Mouse (Mus musculus): ENCODE measurements at regions not wholly inside any gene's neighbourhood (a gene's known extent, or its start where the extent isn't known, plus 50 kb on each side); places are given as distances from the start of the nearest gene placed in this dataset.

DNA sequence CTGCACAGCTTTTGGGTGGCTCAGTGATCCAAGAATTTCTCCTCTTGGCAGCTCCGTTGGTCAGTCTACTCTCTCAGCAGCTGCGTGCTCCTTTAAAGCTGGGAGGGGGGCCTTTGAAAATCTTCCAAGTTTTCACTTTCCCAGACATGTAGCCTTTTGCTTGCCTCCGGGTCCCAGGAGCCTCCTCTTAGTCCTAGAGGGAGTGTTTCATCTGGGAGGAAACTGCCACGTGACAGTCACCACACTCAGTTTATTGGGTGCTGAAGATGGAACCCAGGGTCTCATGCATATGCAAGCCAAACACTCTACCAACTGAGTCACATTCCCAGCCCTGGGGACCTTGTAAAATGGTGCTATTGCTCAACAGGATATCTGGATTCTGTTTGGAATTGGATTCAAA, 92.5 kb upstream of the Rybp start:
- 45% methylated on average over 4 of the region's 4 CpGs for WGBS
- TF ChIP-seq CTCF (IDR thresholded peaks at IDR 0.05; ENCODE audit: low read depth) = no peak
- Histone ChIP-seq H3K4me2 (replicated peaks; ENCODE audit: low read depth) (no peak overlapping the region), H3K9ac (ENCODE audit: low read depth, low read length) (no peak overlapping the region), H3K4me1 (replicated peaks; ENCODE audit: control insufficient read depth, insufficient read depth, low read length) (0 out of 2 replicates have a peak, but pooled peaks cover 2% of the 10 kb centered on the region), H3K27ac (ENCODE audit: low read depth, low read length) (no peak overlapping the region), H3K4me3 (ENCODE audit: low read depth, low read length) (no peak overlapping the region), H3K9me3 (ENCODE audit: control insufficient read depth) (no peaks in the 10 kb centered on the region), H3K36me3 (ENCODE audit: control insufficient read depth, insufficient read depth) (no peaks in the 10 kb centered on the region), H3K27me3 (replicated peaks; ENCODE audit: control insufficient read depth, insufficient read depth, low read length) (no peaks in the 10 kb centered on the region)
- no peak for ATAC-seq

DNA sequence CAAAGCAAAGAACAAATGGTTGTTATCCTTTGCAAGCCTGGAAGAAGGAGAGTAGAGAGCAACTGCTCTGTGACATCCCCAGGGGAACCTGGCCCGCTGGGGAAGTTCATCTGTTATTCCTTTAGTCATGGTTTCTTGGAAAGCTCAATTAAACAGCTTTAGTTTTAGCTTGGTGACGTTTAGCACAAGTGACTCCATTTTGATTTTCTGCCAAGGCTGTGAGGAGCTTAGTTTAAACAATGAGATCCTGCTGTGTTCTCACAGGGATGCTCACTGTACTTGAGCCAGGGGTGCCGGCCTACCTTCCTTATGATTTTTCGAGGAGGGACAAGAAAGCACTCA, 91.2 kb upstream of the Rybp start:
- ATAC-seq = no peak
- Histone ChIP-seq H3K36me3 (ENCODE audit: control insufficient read depth, insufficient read depth) (no peaks in the 10 kb centered on the region), H3K9ac (ENCODE audit: low read depth, low read length) (no peak overlapping the region), H3K27me3 (replicated peaks; ENCODE audit: control insufficient read depth, insufficient read depth, low read length) (no peaks in the 10 kb centered on the region), H3K4me3 (ENCODE audit: low read depth, low read length) (no peak overlapping the region), H3K9me3 (ENCODE audit: control insufficient read depth) (no peaks in the 10 kb centered on the region), H3K4me2 (replicated peaks; ENCODE audit: low read depth) (no peak overlapping the region), H3K27ac (ENCODE audit: low read depth, low read length) (no peak overlapping the region), H3K4me1 (replicated peaks; ENCODE audit: control insufficient read depth, insufficient read depth, low read length) (0 out of 2 replicates have a peak, but pooled peaks cover 2% of the 10 kb centered on the region)
- WGBS = 54% methylated on average over 4 of the region's 4 CpGs
- TF ChIP-seq CTCF (IDR thresholded peaks at IDR 0.05; ENCODE audit: low read depth) = no peak

DNA sequence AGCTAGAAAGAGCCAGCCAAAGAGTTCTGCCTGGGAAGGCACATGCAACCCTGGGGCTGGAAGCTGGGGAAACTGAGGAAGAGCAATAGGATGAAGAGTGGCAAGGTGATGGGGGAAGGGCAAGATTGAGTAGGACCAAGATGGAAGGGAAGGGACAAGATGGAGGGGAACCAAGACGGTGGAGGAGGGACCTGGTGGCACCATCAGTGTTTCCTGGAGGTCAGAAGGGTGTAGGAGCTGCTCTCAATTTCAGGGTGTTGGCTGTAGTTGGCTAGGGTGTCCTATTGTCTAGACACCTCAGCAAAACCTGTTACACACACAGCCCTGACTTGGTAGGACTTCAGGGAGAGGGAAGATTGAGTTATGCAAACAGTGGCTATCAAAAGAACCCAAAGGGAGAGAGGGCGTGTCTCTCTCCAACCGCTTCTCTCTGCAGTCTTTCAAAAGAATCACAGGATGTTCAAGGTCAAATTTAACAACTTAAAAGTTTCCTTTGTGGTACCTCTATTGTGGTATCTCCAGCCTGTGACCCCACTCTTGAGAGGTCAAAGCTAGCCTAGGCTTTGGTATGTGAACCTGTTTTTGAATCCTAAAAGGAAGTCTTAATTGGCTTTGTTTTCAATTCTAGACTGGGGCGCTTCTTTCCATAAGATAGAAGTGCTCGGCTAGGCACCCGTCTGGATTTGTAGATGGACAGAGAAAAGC, 90.7 kb upstream of the Rybp start:
- Histone ChIP-seq H3K9ac (ENCODE audit: low read depth, low read length) (no peak overlapping the region), H3K4me2 (replicated peaks; ENCODE audit: low read depth) (no peak overlapping the region), H3K36me3 (ENCODE audit: control insufficient read depth, insufficient read depth) (no peaks in the 10 kb centered on the region), H3K9me3 (ENCODE audit: control insufficient read depth) (no peaks in the 10 kb centered on the region), H3K4me1 (replicated peaks; ENCODE audit: control insufficient read depth, insufficient read depth, low read length) (0 out of 2 replicates have a peak, but pooled peaks cover 2% of the 10 kb centered on the region), H3K4me3 (ENCODE audit: low read depth, low read length) (no peak overlapping the region), H3K27ac (ENCODE audit: low read depth, low read length) (no peak overlapping the region), H3K27me3 (replicated peaks; ENCODE audit: control insufficient read depth, insufficient read depth, low read length) (no peaks in the 10 kb centered on the region)
- WGBS = 42% methylated on average over 6 of the region's 6 CpGs
- ATAC-seq = no peak
- no peak for TF ChIP-seq CTCF (IDR thresholded peaks at IDR 0.05; ENCODE audit: low read depth)

DNA sequence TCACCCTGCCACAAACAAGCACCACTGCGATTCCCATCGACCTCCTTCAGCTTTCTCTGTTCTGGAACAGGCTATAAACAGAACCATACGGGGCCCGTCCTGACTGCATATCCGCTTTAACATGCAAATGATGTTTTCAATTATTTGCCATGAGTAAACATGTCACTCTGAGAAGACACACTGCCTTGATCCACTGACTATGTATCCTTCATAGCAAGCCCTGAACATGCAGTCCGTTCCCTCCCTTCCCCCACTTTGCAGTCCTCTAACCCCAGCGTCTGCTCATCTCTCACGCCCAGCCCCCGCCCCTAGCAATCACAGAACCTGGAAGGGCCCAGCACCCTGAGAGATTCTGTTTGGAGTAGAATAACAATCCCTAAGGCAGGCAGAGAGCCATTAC, 89.4 kb upstream of the Rybp start:
- 0 out of 2 replicates have a peak, but pooled peaks cover 2% of the 10 kb centered on the region for H3K4me1 ChIP-seq (replicated peaks; ENCODE audit: control insufficient read depth, insufficient read depth, low read length)
- H3K9me3 ChIP-seq (ENCODE audit: control insufficient read depth) = no peaks in the 10 kb centered on the region
- no peak overlapping the region for H3K4me2 ChIP-seq (replicated peaks; ENCODE audit: low read depth)
- TF ChIP-seq CTCF (IDR thresholded peaks at IDR 0.05; ENCODE audit: low read depth) = no peak
- no peak overlapping the region for H3K9ac ChIP-seq (ENCODE audit: low read depth, low read length)
- H3K27ac ChIP-seq (ENCODE audit: low read depth, low read length) = no peak overlapping the region
- no peaks in the 10 kb centered on the region for H3K27me3 ChIP-seq (replicated peaks; ENCODE audit: control insufficient read depth, insufficient read depth, low read length)
- ATAC-seq = no peak
- H3K4me3 ChIP-seq (ENCODE audit: low read depth, low read length) = no peak overlapping the region
- no peaks in the 10 kb centered on the region for H3K36me3 ChIP-seq (ENCODE audit: control insufficient read depth, insufficient read depth)
- WGBS = 29% methylated on average over 9 of the region's 9 CpGs

DNA sequence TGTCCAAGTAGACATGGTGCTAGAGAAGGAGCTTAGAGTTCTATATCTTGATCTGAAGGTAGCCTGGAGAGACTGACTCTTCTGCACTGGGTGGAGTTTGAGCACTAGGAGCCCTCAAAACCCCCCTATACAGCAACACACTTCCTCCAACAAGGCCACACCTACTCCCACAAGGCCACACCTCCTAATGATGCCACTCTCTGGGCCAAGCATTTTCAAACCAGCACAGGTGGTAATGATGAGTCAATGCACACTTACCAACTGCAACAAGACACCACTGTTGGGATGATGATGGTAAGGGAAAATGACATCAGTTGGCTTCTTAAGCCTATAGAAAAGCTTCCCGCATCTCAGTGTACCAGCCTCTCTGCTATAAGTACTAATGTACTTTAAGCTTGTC, 83.5 kb upstream of the Rybp start:
- no peak for TF ChIP-seq CTCF (IDR thresholded peaks at IDR 0.05; ENCODE audit: low read depth)
- 81% methylated on average over 1 of the region's 1 CpGs for WGBS

DNA sequence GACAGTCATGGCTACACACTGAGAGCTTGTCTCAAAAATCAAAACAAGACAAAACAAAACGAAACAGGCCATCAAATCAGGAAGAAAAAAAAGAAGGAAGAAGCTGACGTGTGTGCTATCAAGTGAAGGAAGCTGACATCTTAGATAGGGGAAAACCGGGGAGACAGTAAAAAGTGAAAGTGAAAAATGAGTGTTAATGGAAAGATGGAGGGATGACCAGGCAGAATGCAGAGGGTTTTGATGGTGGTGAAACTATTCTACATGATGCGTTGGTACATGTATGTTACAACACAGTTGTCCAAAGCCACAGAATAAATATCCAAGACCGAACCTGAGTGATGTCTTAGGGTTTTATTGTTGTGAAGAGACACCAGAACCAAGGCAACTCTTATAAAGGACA, 83.1 kb upstream of the Rybp start:
- Histone ChIP-seq H3K4me1 (replicated peaks; ENCODE audit: control insufficient read depth, insufficient read depth, low read length) (no peaks in the 10 kb centered on the region), H3K4me3 (ENCODE audit: low read depth, low read length) (no peak overlapping the region), H3K27ac (ENCODE audit: low read depth, low read length) (no peak overlapping the region), H3K36me3 (ENCODE audit: control insufficient read depth, insufficient read depth) (no peaks in the 10 kb centered on the region), H3K27me3 (replicated peaks; ENCODE audit: control insufficient read depth, insufficient read depth, low read length) (no peaks in the 10 kb centered on the region), H3K4me2 (replicated peaks; ENCODE audit: low read depth) (no peak overlapping the region), H3K9me3 (ENCODE audit: control insufficient read depth) (no peaks in the 10 kb centered on the region), H3K9ac (ENCODE audit: low read depth, low read length) (no peak overlapping the region)
- no peak for ATAC-seq
- TF ChIP-seq CTCF (IDR thresholded peaks at IDR 0.05; ENCODE audit: low read depth) = no peak
- WGBS = 82% methylated on average over 5 of the region's 5 CpGs

More for the DNA sequence above, 83.5 kb upstream of the Rybp start:
- Histone ChIP-seq H3K27ac (ENCODE audit: low read depth, low read length) (no peak overlapping the region), H3K4me2 (replicated peaks; ENCODE audit: low read depth) (no peak overlapping the region), H3K27me3 (replicated peaks; ENCODE audit: control insufficient read depth, insufficient read depth, low read length) (no peaks in the 10 kb centered on the region), H3K9me3 (ENCODE audit: control insufficient read depth) (no peaks in the 10 kb centered on the region), H3K4me3 (ENCODE audit: low read depth, low read length) (no peak overlapping the region), H3K4me1 (replicated peaks; ENCODE audit: control insufficient read depth, insufficient read depth, low read length) (no peaks in the 10 kb centered on the region), H3K36me3 (ENCODE audit: control insufficient read depth, insufficient read depth) (no peaks in the 10 kb centered on the region), H3K9ac (ENCODE audit: low read depth, low read length) (no peak overlapping the region)
- no peak for ATAC-seq

DNA sequence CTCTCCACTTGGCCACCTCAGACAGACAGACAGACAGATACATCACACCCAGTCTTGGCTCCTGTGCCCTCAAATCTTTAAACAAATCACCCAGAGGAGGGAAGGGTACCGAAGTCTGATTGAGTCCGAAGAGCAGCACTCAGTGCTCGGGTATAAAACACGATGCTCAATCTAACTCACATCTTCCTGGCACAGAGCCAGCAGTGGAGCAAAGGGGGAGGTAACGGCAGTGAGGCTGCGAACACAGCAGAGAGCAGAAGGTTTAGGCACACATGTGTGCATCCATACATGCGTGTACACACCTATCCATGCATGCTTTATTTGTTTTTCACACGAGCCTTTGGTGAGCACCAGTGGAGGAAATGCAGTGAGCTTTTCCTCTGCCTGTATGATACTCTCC, 78.9 kb upstream of the Rybp start:
- no peak overlapping the region for H3K4me3 ChIP-seq (ENCODE audit: low read depth, low read length)
- no peaks in the 10 kb centered on the region for H3K4me1 ChIP-seq (replicated peaks; ENCODE audit: control insufficient read depth, insufficient read depth, low read length)

More for the DNA sequence above, 78.9 kb upstream of the Rybp start:
- no peak for TF ChIP-seq CTCF (IDR thresholded peaks at IDR 0.05; ENCODE audit: low read depth)
- WGBS = 30% methylated on average over 8 of the region's 8 CpGs
- H3K27me3 ChIP-seq (replicated peaks; ENCODE audit: control insufficient read depth, insufficient read depth, low read length) = no peaks in the 10 kb centered on the region
- no peak overlapping the region for H3K27ac ChIP-seq (ENCODE audit: low read depth, low read length)
- no peak for ATAC-seq
- no peaks in the 10 kb centered on the region for H3K9me3 ChIP-seq (ENCODE audit: control insufficient read depth)
- H3K36me3 ChIP-seq (ENCODE audit: control insufficient read depth, insufficient read depth) = no peaks in the 10 kb centered on the region
- H3K9ac ChIP-seq (ENCODE audit: low read depth, low read length) = no peak overlapping the region
- no peak overlapping the region for H3K4me2 ChIP-seq (replicated peaks; ENCODE audit: low read depth)
